Mouse (Mus musculus) ES-E14 (cell line): ENCODE results near the gene Sema4a.

Source experiments
- CHD2 ChIP-seq: IDR thresholded peaks from 2 replicates; pipeline ENCODE4 v1.6.1; 2014; ENCODE audit warnings: mild to moderate bottlenecking, low read depth, low read length, inconsistent platforms
- HCFC1 ChIP-seq: IDR thresholded peaks from 2 replicates; pipeline ENCODE4 v1.6.1; 2012; ENCODE audit warnings: low read length, inconsistent platforms, borderline replicate concordance; ENCODE audit not compliant: insufficient read depth
- MAFK ChIP-seq: IDR thresholded peaks from 2 replicates; pipeline ENCODE4 v1.6.1; 2014; ENCODE audit warnings: mild to moderate bottlenecking, low read depth, low read length, inconsistent platforms; ENCODE audit not compliant: insufficient read depth
- ZC3H11A ChIP-seq: IDR thresholded peaks from 2 replicates; pipeline ENCODE4 v1.6.1; 2012; ENCODE audit warnings: low read depth, mild to moderate bottlenecking, inconsistent platforms, low read length, borderline replicate concordance
- ZNF384 ChIP-seq: IDR thresholded peaks from 2 replicates; pipeline ENCODE4 v1.6.1; 2012; ENCODE audit warnings: low read depth, low read length, inconsistent platforms

GRCm38 (mm10) chr3:88499580-88499979, 38.6 kb upstream of the Sema4a start:
- no peak for TF ChIP-seq CHD2
- TF ChIP-seq ZC3H11A, result no peak
- no peak for TF ChIP-seq MAFK
- no peak for TF ChIP-seq HCFC1
- TF ChIP-seq ZNF384, result no peak
